Mouse (Mus musculus) C2C12 (cell line): ENCODE data around the gene Ankmy2.

Experiments
- CTCF ChIP-seq: IDR thresholded peaks from one replicate; pipeline ENCODE4 v1.5.1; 2011; ENCODE audit not compliant: control insufficient read depth, insufficient read depth, insufficient read length
- FOSL1 ChIP-seq: IDR thresholded peaks from one replicate; pipeline ENCODE4 v1.8.0; 2011; ENCODE audit warnings: mild to moderate bottlenecking, low read length; ENCODE audit not compliant: poor library complexity, insufficient read depth, severe bottlenecking
- MAX ChIP-seq: IDR thresholded peaks from one replicate; pipeline ENCODE4 v1.6.1; 2011; ENCODE audit warnings: mild to moderate bottlenecking, control low read depth

DNA sequence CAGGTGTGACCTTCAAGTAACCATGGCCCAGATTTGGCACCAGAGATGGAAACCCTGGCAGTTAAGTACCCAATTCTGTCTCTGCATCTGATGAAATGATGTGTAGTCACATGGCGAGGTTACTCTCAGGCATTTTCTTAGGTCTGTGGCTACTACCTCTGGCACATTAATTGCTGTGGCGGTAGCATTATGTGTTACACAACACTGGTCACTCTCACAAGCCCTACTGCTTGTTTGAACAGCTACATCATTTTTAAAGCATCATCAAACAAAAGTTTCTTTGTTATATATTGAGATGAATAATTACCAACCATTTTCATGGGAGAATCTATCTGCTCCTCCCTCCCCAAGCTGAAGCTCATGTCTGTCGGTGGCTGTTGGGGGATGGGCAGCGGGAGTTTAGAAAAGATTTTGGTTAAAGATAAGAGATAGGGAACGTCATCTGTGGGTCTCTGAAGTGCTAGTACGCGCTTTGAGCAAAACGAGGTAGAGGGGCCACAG is 1.7 kb upstream of the Ankmy2 start:
- TF ChIP-seq CTCF (no peak), FOSL1 (no peak), MAX (no peak)
